Mouse (Mus musculus) liver, embryonic 14.5 days (tissue): ENCODE data around the gene Igfbp7.

Experiments used
- CTCF ChIP-seq: IDR thresholded peaks from 2 replicates; pipeline ENCODE4 v1.5.1; 2016; ENCODE audit warnings: antibody characterized with exemption, low read depth, control low read depth
- EP300 ChIP-seq: IDR thresholded peaks from 2 replicates; pipeline ENCODE4 v1.6.1; 2016; ENCODE audit warnings: antibody characterized with exemption, low read depth

DNA sequence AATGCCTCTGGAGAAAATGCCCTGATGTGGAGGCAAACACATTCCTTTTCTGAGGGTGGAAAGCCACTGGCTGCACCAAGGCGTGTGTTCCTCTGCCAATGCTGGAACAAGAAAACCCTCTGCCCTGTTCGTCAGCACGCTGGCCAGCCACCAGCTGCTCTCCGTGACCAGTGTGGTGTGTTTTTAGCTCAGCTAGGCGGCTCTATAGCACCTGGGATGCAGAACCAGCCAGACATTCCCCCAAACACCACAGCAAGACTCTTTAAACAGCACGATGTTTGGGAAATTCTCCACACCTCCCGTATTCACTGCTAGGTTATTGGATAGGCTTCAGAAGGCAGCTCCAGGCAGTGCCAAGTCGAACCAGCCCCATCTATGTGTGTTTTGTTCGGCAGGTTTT lies 25.7 kb upstream of the Igfbp7 start:
- TF ChIP-seq CTCF (no peak), EP300 (no peak)
